Mouse (Mus musculus) brain, embryonic 14.5 days (tissue): Measurements from ENCODE around the gene Gtf2f1.

Source experiments
- CTCF ChIP-seq: fragments of 200-500 bp; IDR thresholded peaks from 2 replicates; pipeline ENCODE4 v1.5.1; 2012; ENCODE audit warnings: inconsistent platforms, mild to moderate bottlenecking, moderate library complexity, borderline replicate concordance; ENCODE audit not compliant: insufficient read depth, insufficient read length; ENCODE audit errors: extremely low read depth
- POLR2A ChIP-seq: fragments of 200-500 bp; IDR thresholded peaks from 2 replicates; pipeline ENCODE4 v1.6.1; 2012; ENCODE audit warnings: mild to moderate bottlenecking, inconsistent platforms, borderline replicate concordance; ENCODE audit not compliant: poor library complexity, insufficient read depth, insufficient read length, severe bottlenecking; ENCODE audit errors: extremely low read depth

DNA sequence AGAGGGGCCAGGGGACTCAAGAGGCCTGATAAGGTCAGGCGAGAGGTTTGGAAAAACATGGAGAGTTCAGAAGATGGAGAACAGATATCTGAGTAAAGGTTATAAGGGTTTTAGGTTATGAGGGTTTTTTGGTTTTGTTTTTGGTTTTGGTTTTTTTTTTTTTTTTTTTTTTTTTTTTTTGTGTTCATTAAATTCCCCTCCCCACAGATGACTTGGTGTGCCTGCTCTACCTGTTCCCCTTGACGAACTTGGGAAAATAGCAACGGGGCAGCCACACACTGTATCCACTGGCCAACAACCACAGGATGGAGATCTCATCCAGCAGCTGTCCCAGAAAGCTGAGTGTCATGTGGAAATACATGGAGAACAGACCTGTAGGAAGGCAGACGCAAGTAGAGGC is 52.4 kb downstream of the Gtf2f1 start:
- TF ChIP-seq CTCF: no peak
- no peak for TF ChIP-seq POLR2A
